ENCODE assay signal across 8 mouse cellular contexts in the genomic region with DNA sequence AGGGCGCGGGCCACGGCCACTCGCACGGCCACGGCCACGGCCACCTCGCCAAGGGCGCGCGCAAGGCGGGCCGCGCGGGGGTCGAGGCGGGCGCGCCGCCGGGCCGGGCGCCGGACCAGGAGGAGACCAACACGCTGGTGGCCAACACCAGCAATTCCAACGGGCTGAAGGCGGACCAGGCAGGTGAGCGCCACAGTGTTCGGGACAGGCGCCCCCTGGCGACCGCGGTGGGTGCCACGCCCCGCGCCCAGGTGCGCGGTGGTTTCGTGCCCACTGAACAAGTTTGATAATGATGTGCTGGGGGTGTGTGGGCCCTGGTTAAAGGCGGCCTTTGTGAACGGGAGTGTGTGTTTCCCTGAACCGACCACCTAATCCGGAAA. TPM values are rescaled to one million over a fixed set of nuclear protein-coding genes. Genes with fewer than 3 reads are reported as not detected.
A peak's percentile ranks its signal among the peaks of the same experiment; 100 is the strongest.
DNase-seq lines count a peak whose midpoint lies in the region; ATAC-seq and TF ChIP-seq lines count a peak whose summit lies in the region.

No protein-coding gene starts in this region.

- ATAC-seq in forebrain, embryonic 14.5 days = peak; percentile 33
- ATAC-seq in liver, embryonic 16.5 days (ENCODE audit: low read depth) = peak; percentile 46
- ATAC-seq in neural tube, embryonic 12.5 days (ENCODE audit: low FRiP score, low read depth) = peak; percentile 42
- peak; percentile 57 for ATAC-seq in stomach, postnatal 0 days (ENCODE audit: low FRiP score, low TSS enrichment)

- H3K36me3 ChIP-seq in forebrain, embryonic 14.5 days (ENCODE audit: control insufficient read depth, insufficient read depth, low read length) = peaks cover 14% of the 10 kb centered on the region; the same call in 1 of the 2 replicates
- H3K36me3 ChIP-seq in liver, embryonic 16.5 days (ENCODE audit: control insufficient read depth, insufficient read depth) = peaks cover 9% of the 10 kb centered on the region
- peaks cover 12% of the 10 kb centered on the region for H3K36me3 ChIP-seq in neural tube, embryonic 12.5 days
- H3K36me3 ChIP-seq in stomach, postnatal 0 days (ENCODE audit: control insufficient read depth, insufficient read depth, low read length) = peaks cover 6% of the 10 kb centered on the region; the same call in 1 of the 2 replicates

- H3K4me3 ChIP-seq in forebrain, embryonic 14.5 days (ENCODE audit: low read depth, low read length) = peak overlapping the region; percentile 86
- peak overlapping the region; percentile 98 for H3K4me3 ChIP-seq in liver, embryonic 16.5 days (ENCODE audit: low read depth, low read length)
- peak overlapping the region; percentile 93 for H3K4me3 ChIP-seq in neural tube, embryonic 12.5 days
- H3K4me3 ChIP-seq in stomach, postnatal 0 days (ENCODE audit: low read depth, low read length) = peak overlapping the region; percentile 88

- peak overlapping the region; percentile 87 for H3K9ac ChIP-seq in forebrain, embryonic 14.5 days (ENCODE audit: low read length)
- H3K9ac ChIP-seq in liver, embryonic 16.5 days (ENCODE audit: low read depth, low read length) = peak overlapping the region; percentile 96
- peak overlapping the region; percentile 83 for H3K9ac ChIP-seq in neural tube, embryonic 12.5 days
- peak overlapping the region; percentile 84 for H3K9ac ChIP-seq in stomach, postnatal 0 days (ENCODE audit: low read length)

- DNase-seq in ES-CJ7 (ENCODE audit: low read depth, low spot score) = peak; percentile 81
- peak; percentile 78 for DNase-seq in cerebellum, adult 11 months
- DNase-seq in forebrain, embryonic 14.5 days (ENCODE audit: low spot score) = peak; percentile 70
- DNase-seq in heart, postnatal 10 days = peak; percentile 82 to 84
- peak; percentile 86 to 91 for DNase-seq in kidney, postnatal 4 days
- DNase-seq in stomach, postnatal 0 days (ENCODE audit: low spot score) = peak; percentile 88

- TF ChIP-seq EP300 in stomach, postnatal 0 days (optimal IDR thresholded peaks at IDR 0.05) = no peak

- H3K9me3 ChIP-seq in forebrain, embryonic 14.5 days (replicated peaks; ENCODE audit: control insufficient read depth, low read length) = no peaks in the 10 kb centered on the region
- no peaks in the 10 kb centered on the region for H3K9me3 ChIP-seq in liver, embryonic 16.5 days (replicated peaks; ENCODE audit: control insufficient read depth, low read length)
- H3K9me3 ChIP-seq in neural tube, embryonic 12.5 days = no peaks in the 10 kb centered on the region
- H3K9me3 ChIP-seq in stomach, postnatal 0 days (ENCODE audit: control insufficient read depth, low read length) = no peaks in the 10 kb centered on the region

- peak overlapping the region; percentile 88 for H3K4me2 ChIP-seq in forebrain, embryonic 14.5 days (ENCODE audit: low read length)
- peak overlapping the region; percentile 93 for H3K4me2 ChIP-seq in liver, embryonic 16.5 days (ENCODE audit: low read depth, low read length)
- peak overlapping the region; percentile 95 for H3K4me2 ChIP-seq in neural tube, embryonic 12.5 days (replicated peaks)
- H3K4me2 ChIP-seq in stomach, postnatal 0 days (replicated peaks; ENCODE audit: low read depth) = peak overlapping the region; percentile 76

- H3K27ac ChIP-seq in forebrain, embryonic 14.5 days (ENCODE audit: low read depth, low read length) = peak overlapping the region; percentile 89
- H3K27ac ChIP-seq in liver, embryonic 16.5 days (ENCODE audit: low read length) = peak overlapping the region; percentile 92
- peak overlapping the region; percentile 77; the same call in 1 of the 2 replicates for H3K27ac ChIP-seq in neural tube, embryonic 12.5 days
- H3K27ac ChIP-seq in stomach, postnatal 0 days (replicated peaks) = peak overlapping the region; percentile 96

- peaks cover 23% of the 10 kb centered on the region for H3K4me1 ChIP-seq in forebrain, embryonic 14.5 days (ENCODE audit: control insufficient read depth, insufficient read depth, low read length)
- peaks cover 44% of the 10 kb centered on the region for H3K4me1 ChIP-seq in liver, embryonic 16.5 days (ENCODE audit: control insufficient read depth, low read depth, low read length)
- peaks cover 32% of the 10 kb centered on the region for H3K4me1 ChIP-seq in neural tube, embryonic 12.5 days
- 0 out of 2 replicates have a peak, but pooled peaks cover 3% of the 10 kb centered on the region for H3K4me1 ChIP-seq in stomach, postnatal 0 days (replicated peaks; ENCODE audit: control insufficient read depth, insufficient read depth)

- no peaks in the 10 kb centered on the region for H3K27me3 ChIP-seq in forebrain, embryonic 14.5 days (replicated peaks; ENCODE audit: control insufficient read depth, insufficient read depth, low read length)
- H3K27me3 ChIP-seq in liver, embryonic 16.5 days (ENCODE audit: control insufficient read depth, insufficient read depth, low read depth, low read length) = no peaks in the 10 kb centered on the region
- H3K27me3 ChIP-seq in neural tube, embryonic 12.5 days (replicated peaks) = no peaks in the 10 kb centered on the region
- no peaks in the 10 kb centered on the region for H3K27me3 ChIP-seq in stomach, postnatal 0 days (ENCODE audit: control insufficient read depth, insufficient read depth, low read length)

- under 1% methylated on average over 43 of the region's 43 CpGs for WGBS in forebrain, embryonic 14.5 days
- under 1% methylated on average over 42 of the region's 43 CpGs for WGBS in liver, embryonic 16.5 days (ENCODE audit: insufficient replicate concordance)
- WGBS in neural tube, embryonic 12.5 days = under 1% methylated on average over 43 of the region's 43 CpGs
- under 1% methylated on average over 40 of the region's 43 CpGs for WGBS in stomach, postnatal 0 days

- intact Hi-C loops in heart, postnatal 10 days (cut with DNase I) = loop anchor here (1.0 to 5.0 kb wide), 2 partner anchors 73 to 330 kb away; a partner anchor contains a TSS

- TF ChIP-seq CTCF in stomach, postnatal 0 days (IDR thresholded peaks at IDR 0.05; ENCODE audit: low read depth) = peak; percentile 82

RNA-seq across cellular contexts. Expression of a gene that starts 0.9 kb away (rescaled TPM):
- 1.3 and 2.0 TPM in 2 replicates for polyA plus RNA-seq in forebrain, embryonic 14.5 days (2014; fragmentation: Nextera tagmentation; extraction: Ambion mirVana)
- 10 to 100 TPM; 26.3 to 31.3 TPM for total RNA-seq in heart, postnatal 10 days (2021)
- 0.86 and 1.1 TPM in 2 replicates for polyA plus RNA-seq in liver, embryonic 16.5 days (2015; fragmentation: Nextera tagmentation; extraction: Ambion mirVana)
- polyA plus RNA-seq in neural tube, embryonic 12.5 days (2016; fragmentation: Nextera tagmentation; extraction: Ambion mirVana) = 4.4 and 4.7 TPM in 2 replicates
- 5.4 and 5.5 TPM in 2 replicates for polyA plus RNA-seq in stomach, postnatal 0 days (2015; fragmentation: Nextera tagmentation; extraction: Ambion mirVana)

Comparison
In these comparisons a context has a peak if more than half of its experiments do, and no peak if none do; other contexts are left out.
1. Peak in every context shown above with its lines: DNase-seq, ATAC-seq, H3K4me3 ChIP-seq and H3K27ac ChIP-seq.